Mouse (Mus musculus) heart, embryonic 15.5 days (tissue): ENCODE data around the gene 3110040M04Rik. TPM values are rescaled to one million over a fixed set of nuclear protein-coding genes. Genes with fewer than 3 reads are reported as not detected.

Experiments
- ATAC-seq: fragments of 200-750 bp; cut with Nextera tagmentation; replicated peaks from 2 replicates; pipeline ENCODE4 v1.8.0; 2017; ENCODE audit warnings: low read depth, moderate TSS enrichment; ENCODE audit not compliant: insufficient number of reproducible peaks, insufficient read depth, low FRiP score
- H3K27ac ChIP-seq: fragments of 300-500 bp; sonication (generic); 2 replicates; pipeline ENCODE4 v1.5.1; 2015; ENCODE audit warnings: mild to moderate bottlenecking, inconsistent platforms
- H3K27me3 ChIP-seq: fragments of 300-500 bp; sonication (generic); 2 replicates; pipeline ENCODE4 v1.6.1; 2015; ENCODE audit warnings: inconsistent platforms
- H3K36me3 ChIP-seq: fragments of 300-500 bp; sonication (generic); 2 replicates; pipeline ENCODE4 v1.6.1; 2015; ENCODE audit warnings: mild to moderate bottlenecking, inconsistent platforms
- H3K4me1 ChIP-seq: fragments of 300-500 bp; sonication (generic); replicated peaks from 2 replicates; pipeline ENCODE4 v1.6.1; 2015; ENCODE audit warnings: inconsistent platforms
- H3K4me2 ChIP-seq: fragments of 300-500 bp; sonication (generic); 2 replicates; pipeline ENCODE4 v1.6.1; 2015; ENCODE audit warnings: inconsistent platforms, mild to moderate bottlenecking, moderate library complexity
- H3K4me3 ChIP-seq: fragments of 300-500 bp; sonication (generic); 2 replicates; pipeline ENCODE4 v1.5.1; 2015; ENCODE audit warnings: mild to moderate bottlenecking, inconsistent platforms
- H3K9ac ChIP-seq: fragments of 300-500 bp; sonication (generic); 2 replicates; pipeline ENCODE4 v1.6.1; 2015; ENCODE audit warnings: mild to moderate bottlenecking, inconsistent platforms
- H3K9me3 ChIP-seq: fragments of 300-500 bp; sonication (generic); replicated peaks from 2 replicates; pipeline ENCODE4 v1.6.1; 2016; ENCODE audit warnings: inconsistent platforms
- WGBS: fragments of 180-500 bp; shearing (Covaris S2); methylation state at CpG from one replicate; pipeline ENCODE4 v1.1.7; 2015; ENCODE audit warnings: mixed read lengths; 5-methylcytosine and 5-hydroxymethylcytosine counted together
- polyA plus RNA-seq: library from polyadenylated mRNA; unstranded; fragments of >200 nt; fragmentation: Nextera tagmentation; extraction: Ambion mirVana; gene quantifications from 2 replicates; pipeline ENCODE4 v1.2.1, GENCODE M21; 2015

3110040M04Rik gene
- polyA plus RNA-seq, 1 experiment from 2014 or later, result not detected

DNA sequence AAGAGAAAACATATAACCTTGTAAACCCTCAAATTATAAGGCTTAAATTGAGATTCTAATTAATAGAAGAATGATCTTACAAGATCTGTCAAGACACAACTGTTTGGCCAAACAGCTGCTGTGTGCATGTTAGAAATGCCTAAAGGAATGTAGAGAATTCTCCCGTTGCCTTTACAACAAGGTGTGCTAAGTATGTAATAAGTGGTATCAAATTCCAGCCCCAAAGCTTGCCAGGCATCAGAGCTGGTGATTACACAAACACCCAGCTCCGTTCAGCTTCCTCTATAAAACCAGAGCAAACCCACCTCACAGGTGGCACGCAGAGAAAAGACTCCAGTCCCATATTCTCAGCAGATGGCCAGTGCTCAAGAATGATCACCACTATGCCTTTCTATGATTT lies 33.9 kb downstream of the 3110040M04Rik start:
- Histone ChIP-seq H3K4me3 (no peak overlapping the region), H3K4me1 (peaks cover 18% of the 10 kb centered on the region), H3K4me2 (no peak overlapping the region), H3K36me3 (no peaks in the 10 kb centered on the region), H3K27ac (no peak overlapping the region), H3K9me3 (no peaks in the 10 kb centered on the region), H3K9ac (no peak overlapping the region), H3K27me3 (no peaks in the 10 kb centered on the region)
- no peak for ATAC-seq
- WGBS, result 46% methylated on average over 3 of the region's 3 CpGs

DNA sequence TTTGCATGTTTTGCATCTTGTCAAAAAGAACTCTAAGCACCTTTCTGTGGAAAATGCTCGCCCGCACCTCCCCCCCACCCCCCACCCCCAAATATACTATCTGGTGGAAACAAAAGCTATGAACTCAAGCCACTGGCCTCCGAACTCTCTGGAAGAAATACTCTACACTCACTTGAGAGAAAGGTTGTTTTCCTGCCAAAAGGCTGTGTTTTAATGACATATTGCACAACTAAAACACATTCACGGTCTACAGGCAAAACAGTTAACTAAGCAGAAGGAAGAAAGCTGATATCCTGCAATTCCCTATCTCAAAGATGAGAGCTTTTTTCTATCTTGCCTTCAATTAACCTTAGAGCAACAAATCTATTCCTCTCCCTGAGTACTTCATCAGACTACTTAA lies 39.4 kb downstream of the 3110040M04Rik start:
- no peak overlapping the region for H3K27ac ChIP-seq
- no peaks in the 10 kb centered on the region for H3K27me3 ChIP-seq
- no peaks in the 10 kb centered on the region for H3K36me3 ChIP-seq
- H3K4me1 ChIP-seq, result no peaks in the 10 kb centered on the region
- 81% methylated on average over 4 of the region's 4 CpGs for WGBS
- H3K4me2 ChIP-seq, result no peak overlapping the region
- no peak overlapping the region for H3K9ac ChIP-seq
- no peak for ATAC-seq
- no peaks in the 10 kb centered on the region for H3K9me3 ChIP-seq
- no peak overlapping the region for H3K4me3 ChIP-seq

DNA sequence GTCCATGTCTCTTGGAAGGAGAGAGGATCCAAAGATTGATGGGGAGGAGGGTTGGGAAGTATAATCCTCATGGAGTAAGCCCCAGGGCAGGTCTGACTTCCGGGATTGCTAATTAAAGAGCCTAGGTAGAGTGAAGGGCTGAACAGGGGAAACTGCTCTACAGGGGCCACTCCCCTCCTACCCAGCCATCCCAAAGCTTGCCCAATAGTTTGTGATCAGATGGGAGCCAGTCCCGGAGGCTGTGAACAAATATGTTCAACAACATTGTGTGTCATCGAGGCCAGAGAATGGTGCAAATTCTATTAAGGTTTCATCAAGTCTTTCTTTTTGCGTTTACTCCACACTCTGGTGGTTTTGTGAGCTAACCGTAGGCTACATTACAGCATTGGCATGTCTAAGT lies 40.1 kb downstream of the 3110040M04Rik start:
- H3K4me3 ChIP-seq, result no peak overlapping the region
- no peak overlapping the region for H3K4me2 ChIP-seq
- no peak for ATAC-seq
- no peak overlapping the region for H3K9ac ChIP-seq
- no peak overlapping the region for H3K27ac ChIP-seq
- 86% methylated on average over 5 of the region's 5 CpGs for WGBS
- no peaks in the 10 kb centered on the region for H3K27me3 ChIP-seq
- H3K36me3 ChIP-seq, result no peaks in the 10 kb centered on the region
- H3K9me3 ChIP-seq, result no peaks in the 10 kb centered on the region
- no peaks in the 10 kb centered on the region for H3K4me1 ChIP-seq

DNA sequence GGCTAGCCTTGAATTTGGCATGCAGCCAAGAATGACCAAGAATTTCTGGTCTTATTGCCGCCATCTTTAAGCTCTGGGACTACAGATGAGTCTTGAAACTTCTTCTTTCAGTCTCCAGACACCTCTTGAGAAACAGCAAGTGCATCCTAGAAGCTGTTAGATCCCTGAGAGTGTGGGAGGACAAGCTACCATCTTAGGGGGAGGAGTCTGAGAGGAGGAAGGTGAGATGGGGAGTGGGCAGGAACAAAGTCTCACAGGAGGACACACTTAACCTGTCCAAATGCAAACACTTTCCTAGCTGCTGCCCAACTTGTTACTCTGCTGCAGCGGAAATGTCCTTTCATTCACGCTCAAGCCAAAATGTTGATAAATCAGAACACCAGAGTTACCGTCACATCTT lies 40.8 kb downstream of the 3110040M04Rik start:
- Histone ChIP-seq H3K4me2 (no peak overlapping the region), H3K27ac (no peak overlapping the region)
- WGBS, result 90% methylated on average over 4 of the region's 4 CpGs

DNA sequence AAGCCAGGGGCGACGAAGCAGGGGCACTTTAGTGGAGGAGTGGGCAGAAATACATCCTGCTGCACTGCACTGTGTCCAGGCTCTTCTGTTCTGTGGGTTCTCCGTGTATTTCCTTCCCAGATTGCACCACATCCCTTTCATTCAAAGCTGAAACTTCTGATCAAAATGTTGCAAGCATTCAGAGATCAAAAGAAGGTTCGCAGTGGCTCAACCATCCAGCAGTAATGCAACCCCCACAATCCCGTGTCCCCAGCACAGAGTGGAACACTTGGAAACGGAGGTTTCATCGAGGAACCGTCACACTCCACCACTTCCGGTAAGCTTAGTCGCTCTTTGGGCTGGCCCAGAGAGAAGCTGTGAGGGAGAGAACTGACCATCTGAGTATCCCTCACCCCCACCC lies 41.2 kb downstream of the 3110040M04Rik start:
- no peak for ATAC-seq
- H3K4me2 ChIP-seq, result no peak overlapping the region
- 86% methylated on average over 10 of the region's 10 CpGs for WGBS
- no peaks in the 10 kb centered on the region for H3K4me1 ChIP-seq
- no peak overlapping the region for H3K9ac ChIP-seq
- no peaks in the 10 kb centered on the region for H3K9me3 ChIP-seq
- H3K36me3 ChIP-seq, result no peaks in the 10 kb centered on the region
- no peak overlapping the region for H3K4me3 ChIP-seq
- H3K27me3 ChIP-seq, result no peaks in the 10 kb centered on the region
- no peak overlapping the region for H3K27ac ChIP-seq

More for the DNA sequence above, 40.8 kb downstream of the 3110040M04Rik start:
- H3K9me3 ChIP-seq, result no peaks in the 10 kb centered on the region
- no peaks in the 10 kb centered on the region for H3K27me3 ChIP-seq
- H3K9ac ChIP-seq, result no peak overlapping the region
- H3K4me3 ChIP-seq, result no peak overlapping the region
- ATAC-seq, result no peak
- no peaks in the 10 kb centered on the region for H3K36me3 ChIP-seq
- H3K4me1 ChIP-seq, result no peaks in the 10 kb centered on the region

DNA sequence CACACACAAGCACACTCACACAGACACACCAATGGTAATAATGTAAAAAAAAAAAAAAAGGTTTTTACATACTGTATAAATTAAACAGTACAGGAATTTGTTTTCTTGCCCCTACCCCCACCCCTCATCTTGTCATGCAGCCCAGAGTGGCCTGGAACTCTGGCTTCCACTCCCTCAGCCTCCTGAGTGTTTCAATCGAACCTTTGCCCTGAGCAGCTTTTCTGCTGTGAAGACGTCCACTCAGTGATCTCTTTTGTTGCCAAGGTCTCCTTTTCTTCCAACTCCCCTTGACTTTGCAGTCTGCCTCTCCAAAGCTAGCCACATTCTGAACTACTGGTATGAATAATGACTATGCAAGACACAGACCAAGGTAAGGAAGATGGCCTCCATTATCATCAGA lies 41.9 kb downstream of the 3110040M04Rik start:
- no peak overlapping the region for H3K4me3 ChIP-seq
- H3K27me3 ChIP-seq, result no peaks in the 10 kb centered on the region
- ATAC-seq, result no peak
- H3K27ac ChIP-seq, result no peak overlapping the region
- no peak overlapping the region for H3K4me2 ChIP-seq
- H3K4me1 ChIP-seq, result peaks cover under 1% of the 10 kb centered on the region; the same call in 1 of the 2 replicates
- no peaks in the 10 kb centered on the region for H3K36me3 ChIP-seq
- no peak overlapping the region for H3K9ac ChIP-seq
- WGBS, result 54% methylated on average over 2 of the region's 2 CpGs
- H3K9me3 ChIP-seq, result no peaks in the 10 kb centered on the region

DNA sequence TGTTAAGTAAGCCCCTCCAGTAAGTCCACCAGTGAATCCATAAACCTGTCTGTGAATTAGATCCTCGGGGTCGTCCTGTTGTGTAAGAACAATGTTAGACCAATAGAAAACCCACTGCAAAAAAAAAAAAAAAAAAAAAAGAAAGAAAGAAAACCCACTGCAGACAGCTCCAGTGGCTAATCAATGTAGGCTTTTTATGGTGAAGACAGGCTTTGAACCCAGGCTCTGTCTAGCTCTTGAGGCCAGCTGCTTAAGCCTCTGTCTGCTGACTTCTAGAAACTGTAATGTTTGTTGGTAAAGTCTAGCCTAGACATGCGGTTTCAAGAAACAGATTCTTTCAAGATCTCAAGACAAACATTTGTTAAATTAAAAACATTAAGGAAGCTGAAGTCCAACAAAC lies 46.2 kb downstream of the 3110040M04Rik start:
- Histone ChIP-seq H3K4me1 (peaks cover 8% of the 10 kb centered on the region), H3K4me2 (no peak overlapping the region), H3K4me3 (no peak overlapping the region), H3K27me3 (no peaks in the 10 kb centered on the region), H3K27ac (no peak overlapping the region), H3K9ac (no peak overlapping the region), H3K9me3 (no peaks in the 10 kb centered on the region), H3K36me3 (no peaks in the 10 kb centered on the region)
- 92% methylated on average over 3 of the region's 3 CpGs for WGBS
- ATAC-seq, result no peak

DNA sequence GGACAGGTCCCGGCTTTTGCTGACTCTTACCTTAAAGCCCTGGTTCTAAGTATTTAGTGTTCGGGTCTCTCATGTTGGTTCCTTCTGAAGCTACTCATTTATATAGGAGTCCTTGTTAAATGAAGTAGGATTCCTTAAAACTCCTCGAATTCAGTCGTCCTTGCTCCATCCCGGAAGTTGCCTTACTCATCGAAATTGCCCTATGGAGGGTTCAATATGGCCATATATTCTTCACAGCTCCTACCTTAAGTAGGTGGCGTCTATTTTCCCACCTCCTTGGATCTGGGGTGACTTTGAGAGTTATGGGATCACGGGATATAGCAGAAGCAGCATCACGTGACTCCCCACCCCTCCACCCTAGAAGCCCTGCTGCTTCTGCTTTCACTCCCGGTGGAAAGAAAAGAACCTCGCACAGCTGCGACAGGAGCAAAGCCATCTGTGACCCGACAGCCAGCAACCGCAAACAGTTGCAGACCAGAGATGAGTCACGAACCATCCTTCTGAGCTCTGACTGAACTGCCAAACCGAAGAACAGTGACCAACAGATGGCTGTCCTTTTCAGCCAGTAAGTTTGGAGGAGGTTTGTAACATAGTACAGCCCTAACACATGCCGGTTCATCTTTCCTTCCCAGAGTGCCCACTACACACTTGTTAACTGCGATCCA lies 46.7 kb downstream of the 3110040M04Rik start:
- H3K4me3 ChIP-seq, result no peak overlapping the region
- WGBS, result 47% methylated on average over 18 of the region's 18 CpGs
- H3K9ac ChIP-seq, result no peak overlapping the region
- ATAC-seq, result 0 out of 2 replicates have a peak, but pooled peaks have one; percentile 53
- H3K27me3 ChIP-seq, result no peaks in the 10 kb centered on the region
- H3K4me2 ChIP-seq, result peak overlapping the region; percentile 37
- H3K36me3 ChIP-seq, result no peaks in the 10 kb centered on the region
- peaks cover 8% of the 10 kb centered on the region for H3K4me1 ChIP-seq
- no peaks in the 10 kb centered on the region for H3K9me3 ChIP-seq
- H3K27ac ChIP-seq, result peak overlapping the region; percentile 35

DNA sequence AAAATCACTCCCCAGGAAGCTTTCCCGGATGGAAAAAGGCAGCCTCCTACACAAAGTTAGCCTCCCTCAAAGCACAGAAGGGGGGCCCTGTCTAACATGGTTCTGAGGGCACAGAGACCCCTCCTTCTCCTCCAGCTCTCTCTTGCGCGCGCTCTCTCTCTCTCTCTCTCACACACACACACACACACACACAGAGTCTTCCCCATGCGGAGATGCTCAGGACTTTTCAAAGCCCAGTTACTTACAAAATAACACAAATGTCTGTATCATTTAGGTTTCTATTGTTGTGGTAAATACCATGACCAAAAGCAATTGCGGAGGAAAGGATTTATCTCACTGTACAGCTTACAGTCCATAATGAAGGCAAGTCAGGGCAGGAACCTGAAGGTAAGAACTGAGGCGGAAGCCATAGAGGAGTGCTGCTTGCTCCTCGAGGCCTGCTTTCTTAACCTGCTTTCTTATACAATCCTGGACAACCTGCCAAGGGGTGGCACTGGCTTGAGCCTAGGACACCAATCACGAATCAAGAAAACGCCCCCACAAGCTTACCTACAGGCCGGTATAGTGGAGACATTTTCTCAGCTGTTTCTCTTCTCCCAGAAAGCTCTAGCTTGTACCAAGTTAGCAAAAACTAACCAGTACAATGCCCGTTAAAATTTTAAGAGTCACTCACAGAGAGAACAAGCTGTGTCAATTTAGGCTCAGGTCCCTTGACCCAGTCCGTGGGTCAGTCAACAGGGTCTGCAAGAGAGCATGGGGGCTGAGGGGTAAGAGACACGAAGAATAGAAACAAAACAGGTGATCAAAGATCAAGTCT lies 47.5 kb downstream of the 3110040M04Rik start:
- Histone ChIP-seq H3K9ac (no peak overlapping the region), H3K4me3 (no peak overlapping the region), H3K27me3 (no peaks in the 10 kb centered on the region), H3K4me1 (peaks cover 8% of the 10 kb centered on the region), H3K36me3 (no peaks in the 10 kb centered on the region), H3K27ac (peak overlapping the region; percentile 35), H3K4me2 (peak overlapping the region; percentile 37), H3K9me3 (no peaks in the 10 kb centered on the region)
- 0 out of 2 replicates have a peak, but pooled peaks have one; percentile 39 for ATAC-seq
- WGBS, result 78% methylated on average over 14 of the region's 14 CpGs
